In the genomic region with DNA sequence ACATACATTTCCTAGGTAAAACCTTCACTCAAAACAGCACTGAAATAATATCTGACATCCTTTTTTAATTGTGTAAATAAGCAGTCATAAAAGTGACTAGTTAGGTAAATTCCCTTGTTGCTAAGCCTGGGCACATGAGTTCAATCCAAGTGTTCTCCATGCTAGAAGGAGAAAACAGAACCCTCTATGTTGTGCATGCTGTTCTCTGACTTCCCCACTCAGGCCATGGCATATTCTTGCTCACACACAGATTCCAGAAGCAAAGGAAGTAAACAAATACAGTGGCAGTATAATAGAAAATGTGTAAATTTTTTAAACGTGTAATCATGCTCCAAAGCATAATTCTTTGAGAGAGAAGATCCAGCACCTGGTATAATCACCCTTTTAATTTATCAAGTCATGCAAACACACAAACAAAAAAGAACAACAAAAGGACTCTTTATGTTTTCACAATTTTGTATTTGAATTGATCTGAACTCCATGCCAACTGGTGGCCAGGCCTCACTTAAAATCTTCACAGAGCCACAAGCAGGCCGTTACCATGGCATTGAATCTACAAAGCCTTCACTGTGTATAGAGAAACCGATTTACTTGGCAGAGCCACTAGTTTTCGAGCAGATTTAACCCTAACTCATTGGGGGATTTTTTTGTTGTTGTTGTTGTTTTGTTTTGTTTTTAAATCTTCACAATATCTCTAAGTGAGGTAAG, we compare ENCODE assay signal across 17 mouse cellular contexts.
DNase-seq lines count a peak whose midpoint lies in the region; ATAC-seq and TF ChIP-seq lines count a peak whose summit lies in the region.
"Had no signal": no experiment of that assay in that cellular context is flagged by ENCODE, and none has a peak within 500 bp of the region (broad histone marks: within the 10 kb centered on the region; RNA-seq: fewer than 3 reads in every experiment).

No protein-coding gene starts in this region.

- ATAC-seq in midbrain, postnatal 0 days (ENCODE audit: low FRiP score), result no peak
- ATAC-seq: CD4-positive, CD25-positive, alpha-beta regulatory T cell, adult 4 months had no signal

- no peak overlapping the region for H3K9ac ChIP-seq in midbrain, postnatal 0 days (replicated peaks; ENCODE audit: low read length, poor library complexity, severe bottlenecking)

- DNase-seq in cerebellum, postnatal 10 days, result peak; percentile 0 to 2
- no peak for DNase-seq in cerebellum, adult 11-12 months
- DNase-seq in layer of hippocampus, adult 9-11 months, result peak; percentile 4
- no peak for DNase-seq in layer of hippocampus, postnatal 25 days (ENCODE audit: extremely low spot score in 1 of 2, low spot score in 1 of 2)
- peak; percentile 49 for DNase-seq in retina, postnatal 1 day
- DNase-seq in retina, embryonic 14.5 days (ENCODE audit: low spot score), result no peak
- peak; percentile 67 for DNase-seq in midbrain, postnatal 0 days (ENCODE audit: low spot score)
- DNase-seq in frontal cortex, postnatal 10 days (ENCODE audit: low spot score in 2 of 2), result no peak
- DNase-seq: cerebellum, adult 9-11 months; gastrocnemius, postnatal 36 days; lung, adult 2 months; lung, postnatal 36 days; thymus, postnatal 36 days had no signal

- H3K27ac ChIP-seq in midbrain, postnatal 0 days (ENCODE audit: low read depth, low read length), result no peak overlapping the region
- H3K27ac ChIP-seq: embryonic facial prominence, embryonic 10.5 days had no signal

- no peaks in the 10 kb centered on the region for H3K4me1 ChIP-seq in midbrain, postnatal 0 days (ENCODE audit: insufficient read depth, low read length)
- H3K4me1 ChIP-seq: embryonic facial prominence, embryonic 10.5 days had no signal

- no peak overlapping the region for H3K4me3 ChIP-seq in midbrain, postnatal 0 days (ENCODE audit: low read depth, low read length)
- H3K4me3 ChIP-seq: embryonic facial prominence, embryonic 10.5 days; erythroblast, embryonic 14.5 days had no signal

- H3K27me3 ChIP-seq in midbrain, postnatal 0 days (ENCODE audit: insufficient read depth, low read length), result no peaks in the 10 kb centered on the region

- 31% methylated on average over 4 of the region's 4 CpGs for WGBS in midbrain, postnatal 0 days

- no peak for TF ChIP-seq CTCF in midbrain, postnatal 0 days (IDR thresholded peaks at IDR 0.05)

- H3K9me3 ChIP-seq in midbrain, postnatal 0 days (ENCODE audit: low read length), result no peaks in the 10 kb centered on the region
- H3K9me3 ChIP-seq: embryonic facial prominence, embryonic 10.5 days; G1E had no signal

- no peaks in the 10 kb centered on the region for H3K36me3 ChIP-seq in midbrain, postnatal 0 days (ENCODE audit: insufficient read depth, low read length)
- H3K36me3 ChIP-seq: embryonic facial prominence, embryonic 10.5 days; G1E had no signal

- no peak overlapping the region for H3K4me2 ChIP-seq in midbrain, postnatal 0 days (ENCODE audit: low read depth, low read length, poor library complexity, severe bottlenecking)

Comparison
In these comparisons a context has a peak if more than half of its experiments do, and no peak if none do; other contexts are left out.
1. DNase-seq: peak in cerebellum, postnatal 10 days (2 of 2), layer of hippocampus, adult 9-11 months (single experiment), retina, postnatal 1 day (single experiment) and midbrain, postnatal 0 days (single experiment); none in cerebellum, adult 11-12 months (single experiment), layer of hippocampus, postnatal 25 days (0 of 2), retina, embryonic 14.5 days (single experiment) and frontal cortex, postnatal 10 days (0 of 2).